Mouse (Mus musculus) hindlimb bud, embryonic 11.5 days (tissue): Measurements from ENCODE around the gene Srgap3.
A peak's percentile ranks its signal among the peaks of the same experiment; 100 is the strongest.

ENCODE experiments used
- DNase-seq: peaks from one replicate; pipeline ENCODE4 v3.0.0-alpha.2; 2012; ENCODE audit warnings: low read depth, low spot score; ENCODE audit errors: extremely low spot score

The Srgap3 gene

GRCm38 (mm10) chr6:112696056-112696950 is 250.8 kb downstream of the Srgap3 start, which contains the start of gene Rad18:
TSS of gene Rad18 (minus strand) at chr6:112696686.
- peak; percentile 63 for DNase-seq

- no peak for DNase-seq
Observed at GRCm38 (mm10) chr6:112694492-112694891, 252.6 kb downstream of the Srgap3 start.

GRCm38 (mm10) chr6:112691523-112691922 is 255.5 kb downstream of the Srgap3 start:
- DNase-seq = no peak

- DNase-seq = no peak
Observed at GRCm38 (mm10) chr6:112688033-112688432, 259.0 kb downstream of the Srgap3 start.

GRCm38 (mm10) chr6:112686485-112686884 is 260.6 kb downstream of the Srgap3 start:
- DNase-seq = no peak

GRCm38 (mm10) chr6:112684065-112684464 is 263.0 kb downstream of the Srgap3 start:
- no peak for DNase-seq
